Mouse (Mus musculus) olfactory bulb, adult 2 months (tissue): ENCODE data around the gene Tcaf1. TPM values are rescaled to one million over a fixed set of nuclear protein-coding genes. Genes with fewer than 3 reads are reported as not detected.

Experiments used
- H3K27ac ChIP-seq: fragments of 200-500 bp; 2 replicates; pipeline ENCODE4 v1.5.1; 2012; ENCODE audit warnings: low read depth, low read length; ENCODE audit not compliant: insufficient read depth
- H3K4me1 ChIP-seq: fragments of 200-500 bp; 2 replicates; pipeline ENCODE4 v1.6.1; 2012; ENCODE audit warnings: low read length; ENCODE audit not compliant: control insufficient read depth, insufficient read depth
- H3K4me3 ChIP-seq: fragments of 200-500 bp; 2 replicates; pipeline ENCODE4 v1.5.1; 2012; ENCODE audit warnings: mild to moderate bottlenecking, low read depth, low read length, moderate library complexity; ENCODE audit not compliant: insufficient read depth
- CTCF ChIP-seq: fragments of 200-500 bp; IDR thresholded peaks from 2 replicates; pipeline ENCODE4 v1.5.1; 2012; ENCODE audit warnings: low read depth, mild to moderate bottlenecking, low read length, moderate library complexity; ENCODE audit not compliant: insufficient read depth
- POLR2A ChIP-seq: fragments of 200-500 bp; IDR thresholded peaks from 2 replicates; pipeline ENCODE4 v1.6.1; 2012; ENCODE audit warnings: mild to moderate bottlenecking, low read depth, low read length, moderate library complexity; ENCODE audit not compliant: insufficient read depth
- WGBS: fragments of 180-500 bp; shearing (Covaris S2); methylation state at CpG from one replicate; pipeline ENCODE4 v1.1.7; 2018; 5-methylcytosine and 5-hydroxymethylcytosine counted together
- polyA plus RNA-seq: library from polyadenylated mRNA; stranded (reverse); fragments of >200 nt; gene quantifications from 2 replicates; pipeline ENCODE4 v1.2.4, GENCODE M21; 2012; ENCODE audit warnings: low replicate concordance; ENCODE audit not compliant: missing spikeins, insufficient read depth, insufficient read length

The Tcaf1 gene
- polyA plus RNA-seq, 1 experiment = 57.7 TPM

- Histone ChIP-seq H3K4me3 (no peak overlapping the region), H3K27ac (no peak overlapping the region), H3K4me1 (no peaks in the 10 kb centered on the region)
- WGBS = 80% methylated on average over 4 of the region's 4 CpGs
- TF ChIP-seq POLR2A (no peak), CTCF (no peak)
These were observed 78.5 kb downstream of the Tcaf1 start for GRCm38 (mm10) chr6:42631395-42631794.

Other genes starting within 250 kb of the Tcaf1 start
- not detected in 2 replicates for gene Olfr458, start 244.9 kb downstream of the Tcaf1 start, polyA plus RNA-seq
- not detected in 2 replicates for gene Olfr457, start 233.8 kb downstream of the Tcaf1 start, polyA plus RNA-seq
- gene Olfr456, start 222.9 kb downstream of the Tcaf1 start, polyA plus RNA-seq = not detected in 2 replicates
- gene Olfr455, start 162.5 kb downstream of the Tcaf1 start, polyA plus RNA-seq = not detected in 2 replicates
- gene Tcaf3, start 112.4 kb downstream of the Tcaf1 start, polyA plus RNA-seq = not detected in 2 replicates
- gene Tcaf2, start 64.8 kb downstream of the Tcaf1 start, polyA plus RNA-seq = not detected in 2 replicates
- not detected in 2 replicates for gene Olfr453, start 29.3 kb upstream of the Tcaf1 start, polyA plus RNA-seq
- gene Olfr38, start 46.3 kb upstream of the Tcaf1 start, polyA plus RNA-seq = not detected in 2 replicates
- gene Olfr452, start 75.0 kb upstream of the Tcaf1 start, polyA plus RNA-seq = not detected in 2 replicates
- not detected in 2 replicates for gene Olfr450, start 101.9 kb upstream of the Tcaf1 start, polyA plus RNA-seq
- gene Olfr449, start 124.3 kb upstream of the Tcaf1 start, polyA plus RNA-seq = not detected in 2 replicates
- gene Olfr448, start 180.4 kb upstream of the Tcaf1 start, polyA plus RNA-seq = not detected in 2 replicates
- gene Olfr447, start 198.8 kb upstream of the Tcaf1 start, polyA plus RNA-seq = not detected in 2 replicates
- gene Olfr446, start 211.3 kb upstream of the Tcaf1 start, polyA plus RNA-seq = not detected in 2 replicates
- gene Olfr444, start 239.0 kb upstream of the Tcaf1 start, polyA plus RNA-seq = not detected in 2 replicates